Mouse (Mus musculus) CH12.LX (cell line): ENCODE measurements around the gene Vwf.

Experiments used
- CHD2 ChIP-seq: IDR thresholded peaks from 2 replicates; pipeline ENCODE4 v1.6.1; 2011; ENCODE audit warnings: low read length, improper control_type of control experiment
- CTCF ChIP-seq, 2 experiments: IDR thresholded peaks in 1 of 2; conservative IDR thresholded peaks in 1 of 2; 2 replicates each; pipeline ENCODE4 v1.5.1; 2011 to 2012; ENCODE audit warnings: low read depth in 2 of 2, low read length in 2 of 2, improper control_type of control experiment in 1 of 2, inconsistent platforms in 1 of 2, mild to moderate bottlenecking in 1 of 2, moderate library complexity in 1 of 2
- ELF1 ChIP-seq: IDR thresholded peaks from 2 replicates; pipeline ENCODE4 v1.6.1; 2014; ENCODE audit warnings: low read depth, mild to moderate bottlenecking, inconsistent platforms, low read length, improper control_type of control experiment
- ETS1 ChIP-seq: conservative IDR thresholded peaks from 2 replicates; pipeline ENCODE4 v1.6.1; 2012; ENCODE audit warnings: low read depth, mild to moderate bottlenecking, inconsistent platforms, low read length, improper control_type of control experiment, moderate library complexity
- MAX ChIP-seq: IDR thresholded peaks from 2 replicates; pipeline ENCODE4 v1.6.1; 2011; ENCODE audit warnings: low read length, improper control_type of control experiment
- MEF2A ChIP-seq: IDR thresholded peaks from 2 replicates; pipeline ENCODE4 v1.6.1; 2014; ENCODE audit warnings: low read depth, mild to moderate bottlenecking, inconsistent platforms, low read length, improper control_type of control experiment, borderline replicate concordance
- MXI1 ChIP-seq: IDR thresholded peaks from 2 replicates; pipeline ENCODE4 v1.6.1; 2011; ENCODE audit warnings: mild to moderate bottlenecking, low read depth, low read length, improper control_type of control experiment
- NELFE ChIP-seq: IDR thresholded peaks from 2 replicates; pipeline ENCODE4 v1.6.1; 2011; ENCODE audit warnings: low read depth, low read length, improper control_type of control experiment
- POLR2AphosphoS2 ChIP-seq: IDR thresholded peaks from 2 replicates; pipeline ENCODE4 v1.6.1; 2011; ENCODE audit warnings: low read depth, low read length, improper control_type of control experiment
- ZC3H11A ChIP-seq: IDR thresholded peaks from 2 replicates; pipeline ENCODE4 v1.6.1; 2012; ENCODE audit warnings: low read depth, mild to moderate bottlenecking, inconsistent platforms, low read length, improper control_type of control experiment

GRCm38 (mm10) chr6:125589075-125589474 is 42.5 kb downstream of the Vwf start:
- TF ChIP-seq CTCF (conservative IDR thresholded peaks at IDR 0.05 in 1 of 2, IDR thresholded peaks at IDR 0.05 in 1 of 2; ENCODE audit: low read depth in 2 of 2, low read length in 2 of 2): no peak
- no peak for TF ChIP-seq NELFE
- TF ChIP-seq MAX: no peak
- no peak for TF ChIP-seq CHD2
- no peak for TF ChIP-seq ELF1
- no peak for TF ChIP-seq MEF2A
- TF ChIP-seq POLR2AphosphoS2: no peak
- TF ChIP-seq ZC3H11A: no peak
- TF ChIP-seq ETS1: no peak
- no peak for TF ChIP-seq MXI1
